Mouse (Mus musculus) stomach, postnatal 0 days (tissue): ENCODE results near the gene Tmem110.

Experiments used
- CTCF ChIP-seq: IDR thresholded peaks from 2 replicates; pipeline ENCODE4 v1.5.1; 2016; ENCODE audit warnings: antibody characterized with exemption, low read depth, mild to moderate bottlenecking, moderate library complexity
- EP300 ChIP-seq: optimal IDR thresholded peaks from 2 replicates; pipeline ENCODE3; 2016; ENCODE audit warnings: antibody characterized with exemption

DNA sequence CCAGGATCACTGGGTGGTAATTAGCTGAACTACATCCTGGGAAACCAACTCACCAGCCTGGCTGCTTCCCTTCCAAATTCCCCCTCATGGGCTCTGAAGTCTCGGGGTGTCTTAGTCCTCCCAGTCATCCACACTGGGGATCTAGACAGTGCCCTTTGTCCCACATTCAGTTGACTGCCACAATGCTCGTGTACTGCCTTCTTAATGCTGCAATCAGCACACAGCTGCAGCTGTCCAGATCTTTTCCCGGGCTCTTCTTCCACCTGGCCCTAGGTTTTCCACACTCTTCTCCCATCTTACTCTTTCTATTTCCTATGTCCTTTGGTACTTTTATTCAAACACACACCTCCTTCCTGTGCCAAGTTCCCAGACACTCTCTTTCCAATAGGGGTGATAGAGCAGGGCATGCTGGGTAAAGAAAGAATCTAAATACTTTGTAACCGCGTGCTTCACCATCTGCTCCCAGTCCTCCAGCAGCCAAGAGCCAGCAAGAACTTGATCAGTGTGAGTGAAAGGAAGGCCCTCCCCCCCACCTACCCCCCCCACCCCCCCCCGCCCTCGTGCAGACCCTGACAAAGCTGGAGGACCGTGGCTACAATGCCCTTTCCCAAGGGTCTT lies 96.8 kb downstream of the Tmem110 start:
- TF ChIP-seq CTCF (no peak), EP300 (no peak)
